Mouse (Mus musculus) liver, embryonic 11.5 days (tissue): ENCODE data around the gene Pipox. TPM values are rescaled to one million over a fixed set of nuclear protein-coding genes. Genes with fewer than 3 reads are reported as not detected.
A peak's percentile ranks its signal among the peaks of the same experiment; 100 is the strongest.

ENCODE experiments used
- ATAC-seq: fragments of 200-750 bp; cut with Nextera tagmentation; replicated peaks from 2 replicates; pipeline ENCODE4 v1.8.0; 2017; ENCODE audit warnings: moderate number of reproducible peaks, mild to moderate bottlenecking, moderate TSS enrichment, moderate library complexity; ENCODE audit not compliant: low FRiP score
- DNase-seq: peaks from one replicate; pipeline ENCODE4 v3.0.0-alpha.2; 2017; ENCODE audit warnings: low spot score
- H3K27ac ChIP-seq: fragments of 300-500 bp; sonication (generic); 2 replicates; pipeline ENCODE4 v1.5.1; 2014; ENCODE audit warnings: mild to moderate bottlenecking, low read depth, low read length, control low read depth
- H3K27me3 ChIP-seq: fragments of 300-500 bp; sonication (generic); replicated peaks from 2 replicates; pipeline ENCODE4 v1.6.1; 2014; ENCODE audit warnings: low read length, mixed read lengths; ENCODE audit not compliant: control insufficient read depth, insufficient read depth
- H3K36me3 ChIP-seq: fragments of 300-500 bp; sonication (generic); 2 replicates; pipeline ENCODE4 v1.6.1; 2014; ENCODE audit warnings: mild to moderate bottlenecking, low read length, moderate library complexity, mixed read lengths; ENCODE audit not compliant: control insufficient read depth, insufficient read depth
- H3K4me1 ChIP-seq: fragments of 300-500 bp; sonication (generic); replicated peaks from 2 replicates; pipeline ENCODE4 v1.6.1; 2014; ENCODE audit warnings: low read length, mixed read lengths; ENCODE audit not compliant: control insufficient read depth, insufficient read depth
- H3K4me2 ChIP-seq: fragments of 300-500 bp; sonication (generic); 2 replicates; pipeline ENCODE4 v1.6.1; 2014; ENCODE audit warnings: mild to moderate bottlenecking, control low read depth, moderate library complexity
- H3K4me3 ChIP-seq: fragments of 300-500 bp; sonication (generic); 2 replicates; pipeline ENCODE4 v1.5.1; 2014; ENCODE audit warnings: low read depth, low read length, control low read depth
- H3K9ac ChIP-seq: fragments of 300-500 bp; sonication (generic); 2 replicates; pipeline ENCODE4 v1.6.1; 2014; ENCODE audit warnings: low read depth, low read length, control low read depth
- H3K9me3 ChIP-seq: fragments of 300-500 bp; sonication (generic); 2 replicates; pipeline ENCODE4 v1.6.1; 2016; ENCODE audit warnings: low read length, inconsistent platforms, mixed read lengths; ENCODE audit not compliant: control insufficient read depth
- WGBS: fragments of 180-500 bp; shearing (Covaris S2); extraction: QIAGEN DNeasy Blood & Tissue Kit; methylation state at CpG from one replicate; pipeline ENCODE4 v1.1.7; 2014; 5-methylcytosine and 5-hydroxymethylcytosine counted together
- polyA plus RNA-seq: library from polyadenylated mRNA; unstranded; fragments of >200 nt; fragmentation: Nextera tagmentation; extraction: Ambion mirVana; gene quantifications from 2 replicates; pipeline ENCODE4 v1.2.1, GENCODE M21; 2014

Pipox gene
- polyA plus RNA-seq, 1 experiment from 2014 or later = 6.9 TPM

- H3K4me3 ChIP-seq = no peak overlapping the region
- peaks cover 71% of the 10 kb centered on the region for H3K27me3 ChIP-seq
- DNase-seq = no peak
Observed at GRCm38 (mm10) chr11:77914598-77915260, 20.8 kb upstream of the Pipox start.

GRCm38 (mm10) chr11:77913505-77913904 lies 19.6 kb upstream of the Pipox start:
- 67% methylated on average over 6 of the region's 6 CpGs for WGBS
- no peak for DNase-seq

More at GRCm38 (mm10) chr11:77914598-77915260, 20.8 kb upstream of the Pipox start:
- Histone ChIP-seq H3K27ac (no peak overlapping the region), H3K36me3 (no peaks in the 10 kb centered on the region), H3K4me1 (no peaks in the 10 kb centered on the region; the same call in 1 of the 2 replicates), H3K9me3 (no peaks in the 10 kb centered on the region), H3K9ac (no peak overlapping the region), H3K4me2 (no peak overlapping the region)
- ATAC-seq = no peak
- WGBS = 7% methylated on average over 32 of the region's 32 CpGs

GRCm38 (mm10) chr11:77909776-77910175 lies 15.9 kb upstream of the Pipox start:
- ATAC-seq (no peak), DNase-seq (no peak)
- Histone ChIP-seq H3K4me2 (no peak overlapping the region), H3K27ac (no peak overlapping the region), H3K4me1 (no peaks in the 10 kb centered on the region; the same call in none of the 2 replicates), H3K9ac (no peak overlapping the region), H3K36me3 (no peaks in the 10 kb centered on the region), H3K27me3 (peaks cover 53% of the 10 kb centered on the region), H3K9me3 (no peaks in the 10 kb centered on the region), H3K4me3 (no peak overlapping the region)
- WGBS = 25% methylated on average over 6 of the region's 6 CpGs

More at GRCm38 (mm10) chr11:77913505-77913904, 19.6 kb upstream of the Pipox start:
- Histone ChIP-seq H3K27me3 (peaks cover 68% of the 10 kb centered on the region), H3K4me2 (no peak overlapping the region), H3K4me1 (no peaks in the 10 kb centered on the region; the same call in 1 of the 2 replicates), H3K4me3 (no peak overlapping the region), H3K9me3 (no peaks in the 10 kb centered on the region), H3K36me3 (no peaks in the 10 kb centered on the region), H3K27ac (no peak overlapping the region), H3K9ac (no peak overlapping the region)
- no peak for ATAC-seq

GRCm38 (mm10) chr11:77909376-77909775 lies 15.5 kb upstream of the Pipox start:
- H3K9me3 ChIP-seq = no peaks in the 10 kb centered on the region
- H3K27me3 ChIP-seq = peaks cover 49% of the 10 kb centered on the region
- H3K4me2 ChIP-seq = no peak overlapping the region
- H3K4me3 ChIP-seq = no peak overlapping the region
- ATAC-seq = no peak
- no peak for DNase-seq
- no peaks in the 10 kb centered on the region; the same call in 1 of the 2 replicates for H3K4me1 ChIP-seq
- no peaks in the 10 kb centered on the region for H3K36me3 ChIP-seq
- H3K27ac ChIP-seq = no peak overlapping the region
- 39% methylated on average over 5 of the region's 5 CpGs for WGBS
- no peak overlapping the region for H3K9ac ChIP-seq

DNA sequence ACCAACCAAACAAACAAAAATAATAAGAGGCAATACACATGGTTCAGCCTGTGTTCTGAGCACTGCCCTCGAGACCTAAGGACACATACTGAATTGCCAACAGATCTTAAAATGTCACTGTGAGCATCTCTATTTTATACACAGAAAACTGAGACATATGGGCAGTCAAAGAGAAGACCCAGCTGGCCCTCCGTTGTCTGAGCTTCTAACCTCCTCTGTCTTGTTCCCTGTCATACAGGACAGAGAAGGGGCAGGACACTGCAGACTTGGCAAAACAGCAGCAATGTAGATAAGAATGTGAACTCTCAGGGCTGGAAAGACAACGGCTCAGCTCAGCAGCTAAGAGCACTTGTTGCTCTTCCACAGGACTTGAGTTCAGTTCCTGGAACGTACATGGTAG lies 14.6 kb upstream of the Pipox start:
- H3K27ac ChIP-seq = no peak overlapping the region
- ATAC-seq = no peak
- no peak for DNase-seq
- H3K36me3 ChIP-seq = no peaks in the 10 kb centered on the region
- 52% methylated on average over 4 of the region's 4 CpGs for WGBS
- H3K4me3 ChIP-seq = no peak overlapping the region
- peaks cover 44% of the 10 kb centered on the region for H3K27me3 ChIP-seq
- no peak overlapping the region for H3K4me2 ChIP-seq
- H3K9ac ChIP-seq = no peak overlapping the region
- no peaks in the 10 kb centered on the region for H3K9me3 ChIP-seq
- no peaks in the 10 kb centered on the region; the same call in 1 of the 2 replicates for H3K4me1 ChIP-seq

DNA sequence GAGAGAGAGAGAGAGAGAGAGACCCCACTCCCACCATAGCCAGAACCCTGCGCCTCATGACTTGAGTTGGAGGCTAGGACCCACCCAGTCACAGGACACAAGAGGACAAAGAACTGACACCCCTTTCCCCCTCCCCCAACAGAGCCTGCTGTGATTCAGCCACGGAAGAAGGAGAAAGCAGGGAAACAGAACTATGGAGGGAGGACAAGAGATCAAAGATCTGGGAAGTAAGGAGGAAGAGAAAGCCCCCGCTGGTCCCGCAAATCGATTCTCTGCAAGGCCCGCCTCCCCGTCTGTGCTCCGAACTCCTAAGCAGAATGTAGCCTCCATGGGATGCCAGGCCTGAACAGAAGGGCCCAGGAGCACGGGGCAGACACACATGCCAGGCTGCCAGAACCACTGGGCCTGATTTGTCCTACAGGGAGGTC lies 12.9 kb upstream of the Pipox start:
- ATAC-seq = no peak
- H3K4me1 ChIP-seq = no peaks in the 10 kb centered on the region; the same call in 1 of the 2 replicates
- peak overlapping the region; percentile 22 for H3K4me2 ChIP-seq
- peaks cover 32% of the 10 kb centered on the region for H3K27me3 ChIP-seq
- H3K9me3 ChIP-seq = no peaks in the 10 kb centered on the region
- 10% methylated on average over 9 of the region's 9 CpGs for WGBS
- no peaks in the 10 kb centered on the region for H3K36me3 ChIP-seq
- no peak for DNase-seq
- no peak overlapping the region for H3K9ac ChIP-seq
- no peak overlapping the region for H3K27ac ChIP-seq
- H3K4me3 ChIP-seq = no peak overlapping the region

DNA sequence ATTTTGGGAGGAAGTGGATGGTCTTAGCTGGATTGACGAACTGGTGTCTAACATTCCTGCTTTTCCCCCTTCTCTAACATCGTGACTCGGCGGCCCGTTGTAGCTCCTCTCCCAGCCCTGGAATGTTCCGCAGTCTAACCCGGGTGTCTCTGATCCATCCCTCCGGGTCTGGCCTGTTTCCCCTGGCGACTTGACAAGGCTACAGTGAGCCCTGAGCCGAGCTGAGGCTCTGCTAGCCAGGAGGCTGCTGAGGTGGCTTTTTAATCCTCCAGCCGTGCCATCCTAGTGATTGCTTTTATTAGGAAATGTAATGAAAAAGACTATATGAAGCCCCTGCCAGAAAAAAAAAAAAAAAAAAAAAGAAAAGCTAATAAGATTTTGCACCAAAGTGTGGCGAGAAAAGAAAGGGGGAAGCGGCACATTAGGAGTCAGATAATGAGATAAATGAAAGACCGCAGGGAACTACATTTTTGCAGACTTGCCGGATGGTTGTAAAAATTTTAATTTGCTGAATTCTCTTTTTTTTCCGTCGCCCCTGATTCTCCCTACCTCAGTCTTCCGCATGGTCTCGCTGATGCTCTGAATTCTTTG lies 12.3 kb upstream of the Pipox start:
- H3K36me3 ChIP-seq = no peaks in the 10 kb centered on the region
- no peak overlapping the region for H3K4me2 ChIP-seq
- H3K27me3 ChIP-seq = peaks cover 29% of the 10 kb centered on the region
- no peak overlapping the region for H3K27ac ChIP-seq
- DNase-seq (no peak), ATAC-seq (no peak)
- no peaks in the 10 kb centered on the region for H3K9me3 ChIP-seq
- no peak overlapping the region for H3K9ac ChIP-seq
- no peaks in the 10 kb centered on the region; the same call in 1 of the 2 replicates for H3K4me1 ChIP-seq
- WGBS = 33% methylated on average over 19 of the region's 19 CpGs
- no peak overlapping the region for H3K4me3 ChIP-seq

DNA sequence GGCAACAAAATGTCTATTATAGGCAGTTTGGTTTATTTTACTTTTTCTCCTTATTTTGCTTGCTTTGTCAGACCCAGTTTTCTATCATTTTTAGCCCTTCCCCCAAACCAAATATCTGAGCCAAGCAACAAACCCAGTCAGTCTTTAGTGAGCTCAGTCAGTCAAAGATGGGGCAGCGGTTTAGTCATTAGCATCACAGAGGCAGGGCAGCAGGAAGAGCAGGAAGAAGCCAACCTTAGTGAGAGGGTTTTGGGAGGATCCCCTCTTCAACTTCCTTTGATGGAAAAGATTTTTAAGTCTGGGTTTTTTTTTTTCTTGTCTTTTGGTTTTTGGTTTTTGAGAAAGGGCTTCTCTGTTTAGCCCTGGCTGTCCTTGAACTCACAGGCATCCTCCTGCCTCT lies 10.8 kb upstream of the Pipox start:
- H3K27me3 ChIP-seq = peaks cover 25% of the 10 kb centered on the region
- no peak overlapping the region for H3K4me3 ChIP-seq
- no peaks in the 10 kb centered on the region for H3K36me3 ChIP-seq
- ATAC-seq = no peak
- H3K9ac ChIP-seq = no peak overlapping the region
- WGBS = 42% methylated on average over 1 of the region's 1 CpGs
- no peaks in the 10 kb centered on the region for H3K9me3 ChIP-seq
- H3K4me2 ChIP-seq = no peak overlapping the region
- no peak overlapping the region for H3K27ac ChIP-seq
- no peaks in the 10 kb centered on the region; the same call in 1 of the 2 replicates for H3K4me1 ChIP-seq
- no peak for DNase-seq

GRCm38 (mm10) chr11:77903761-77904160 lies 9.9 kb upstream of the Pipox start:
- no peak overlapping the region for H3K4me2 ChIP-seq
- H3K27ac ChIP-seq = no peak overlapping the region
- H3K4me1 ChIP-seq = no peaks in the 10 kb centered on the region; the same call in 1 of the 2 replicates
- no peak overlapping the region for H3K9ac ChIP-seq
- H3K4me3 ChIP-seq = no peak overlapping the region
- 23% methylated on average over 3 of the region's 3 CpGs for WGBS
- H3K9me3 ChIP-seq = no peaks in the 10 kb centered on the region
- peaks cover 25% of the 10 kb centered on the region for H3K27me3 ChIP-seq
- DNase-seq (no peak), ATAC-seq (no peak)
- no peaks in the 10 kb centered on the region for H3K36me3 ChIP-seq
